ENCODE assay signal across 9 mouse cellular contexts in genomic region chr5:34185051-34185580, GRCm38 (mm10). TPM values are rescaled to one million over a fixed set of nuclear protein-coding genes. Genes with fewer than 3 reads are reported as not detected.
A peak's percentile ranks its signal among the peaks of the same experiment; 100 is the strongest.
DNase-seq lines count a peak whose midpoint lies in the region; ATAC-seq and TF ChIP-seq lines count a peak whose summit lies in the region.
"Had no signal": no experiment of that assay in that cellular context is flagged by ENCODE, and none has a peak within 500 bp of the region (broad histone marks: within the 10 kb centered on the region; RNA-seq: fewer than 3 reads in every experiment).

No protein-coding gene starts in this region.

- no peak for TF ChIP-seq CTCF in layer of hippocampus, adult 2 months (conservative IDR thresholded peaks at IDR 0.05)

- 92% methylated on average over 1 of the region's 1 CpGs for WGBS in embryonic facial prominence, embryonic 10.5 days
- 78% methylated on average over 1 of the region's 1 CpGs for WGBS in kidney, embryonic 16.5 days
- 75% methylated on average over 1 of the region's 1 CpGs for WGBS in stomach, embryonic 15.5 days

- H3K27me3 ChIP-seq in embryonic facial prominence, embryonic 10.5 days (replicated peaks; ENCODE audit: low read depth, poor library complexity, severe bottlenecking), result peaks cover 16% of the 10 kb centered on the region; the same call in 1 of the 2 replicates
- H3K27me3 ChIP-seq in kidney, embryonic 16.5 days (ENCODE audit: insufficient read depth, low read length), result no peaks in the 10 kb centered on the region
- no peaks in the 10 kb centered on the region for H3K27me3 ChIP-seq in stomach, embryonic 15.5 days (replicated peaks)

- peak overlapping the region; percentile 28 for H3K4me2 ChIP-seq in kidney, embryonic 16.5 days (replicated peaks; ENCODE audit: low read depth, low read length)
- peak overlapping the region; percentile 84; the same call in 1 of the 2 replicates for H3K4me2 ChIP-seq in stomach, embryonic 15.5 days

- no peak for ATAC-seq in kidney, embryonic 16.5 days (ENCODE audit: low FRiP score, low TSS enrichment)
- no peak for ATAC-seq in stomach, embryonic 15.5 days (ENCODE audit: insufficient read depth, low FRiP score, low read depth)

- H3K36me3 ChIP-seq in embryonic facial prominence, embryonic 10.5 days (replicated peaks), result peaks cover 30% of the 10 kb centered on the region
- H3K36me3 ChIP-seq in kidney, embryonic 16.5 days (ENCODE audit: insufficient read depth, low read length), result peaks cover 7% of the 10 kb centered on the region
- 0 out of 2 replicates have a peak, but pooled peaks cover 9% of the 10 kb centered on the region for H3K36me3 ChIP-seq in stomach, embryonic 15.5 days

- 0 out of 2 replicates have a peak overlapping the region, but pooled peaks have one; percentile 9 for H3K9ac ChIP-seq in kidney, embryonic 16.5 days (replicated peaks; ENCODE audit: low read length)
- no peak overlapping the region for H3K9ac ChIP-seq in stomach, embryonic 15.5 days

- peaks cover 44% of the 10 kb centered on the region for H3K4me1 ChIP-seq in embryonic facial prominence, embryonic 10.5 days
- H3K4me1 ChIP-seq in kidney, embryonic 16.5 days (ENCODE audit: insufficient read depth, low read length), result peaks cover 43% of the 10 kb centered on the region
- peaks cover 47% of the 10 kb centered on the region for H3K4me1 ChIP-seq in stomach, embryonic 15.5 days

- DNase-seq in adrenal gland, adult 2 months, result peak; percentile 2
- DNase-seq in adrenal gland, postnatal 14 days, result no peak
- DNase-seq in layer of hippocampus, adult 2 months (ENCODE audit: low spot score in 2 of 2), result no peak
- no peak for DNase-seq in layer of hippocampus, adult 18-20 months (ENCODE audit: low spot score in 2 of 2)
- peak; percentile 5 for DNase-seq in embryonic facial prominence, embryonic 10.5 days (ENCODE audit: low spot score)
- no peak for DNase-seq in B cell, adult 2 months

- peak overlapping the region; percentile 97; the same call in 1 of the 2 replicates for H3K27ac ChIP-seq in layer of hippocampus, adult 2 months
- no peak overlapping the region for H3K27ac ChIP-seq in embryonic facial prominence, embryonic 10.5 days (replicated peaks)
- no peak overlapping the region for H3K27ac ChIP-seq in kidney, embryonic 16.5 days (ENCODE audit: low read length)
- no peak overlapping the region for H3K27ac ChIP-seq in stomach, embryonic 15.5 days
- H3K27ac ChIP-seq: macrophage had no signal

- no peaks in the 10 kb centered on the region for H3K9me3 ChIP-seq in embryonic facial prominence, embryonic 10.5 days
- no peaks in the 10 kb centered on the region for H3K9me3 ChIP-seq in kidney, embryonic 16.5 days (ENCODE audit: low read length)
- no peaks in the 10 kb centered on the region for H3K9me3 ChIP-seq in stomach, embryonic 15.5 days

- H3K4me3 ChIP-seq in layer of hippocampus, adult 2 months, result peak overlapping the region; percentile 87; the same call in 1 of the 2 replicates
- peak overlapping the region; percentile 95; the same call in 1 of the 2 replicates for H3K4me3 ChIP-seq in embryonic facial prominence, embryonic 10.5 days
- no peak overlapping the region for H3K4me3 ChIP-seq in kidney, embryonic 16.5 days (ENCODE audit: low read length)
- no peak overlapping the region for H3K4me3 ChIP-seq in stomach, embryonic 15.5 days (replicated peaks)

RNA-seq across cellular contexts. Expression of gene Mxd4, which starts 2.4 kb away (rescaled TPM):
- total RNA-seq in adrenal gland, adult 2 months (2021), result 100 to 1,000 TPM; 100 to 125 TPM
- polyA plus RNA-seq in adrenal gland, adult 2 months (2012; rRNA removed), result 260 and 308 TPM in 2 replicates
- 145 and 158 TPM in 2 replicates for total RNA-seq in adrenal gland, postnatal 14 days (2021)
- 10 to 100 TPM; 84.9 to 94.7 TPM for total RNA-seq in layer of hippocampus, adult 2 months (2021)
- 10 to 100 TPM; 84.6 to 86.5 TPM for total RNA-seq in layer of hippocampus, adult 18-20 months (2021)
- 18.7 and 23.0 TPM in 2 replicates for polyA plus RNA-seq in embryonic facial prominence, embryonic 10.5 days (2016; fragmentation: Nextera tagmentation; extraction: Ambion mirVana)
- polyA plus RNA-seq in kidney, embryonic 16.5 days (2015; fragmentation: Nextera tagmentation; extraction: Ambion mirVana), result 50.2 and 50.9 TPM in 2 replicates
- 28.7 and 34.7 TPM in 2 replicates for polyA plus RNA-seq in stomach, embryonic 15.5 days (2015; fragmentation: Nextera tagmentation; extraction: Ambion mirVana)

RNA-seq across cellular contexts. Expression of gene Haus3, which starts 15.8 kb away (rescaled TPM):
- total RNA-seq in adrenal gland, adult 2 months (2021), result 1 to 10 TPM; 7.2 to 8.4 TPM
- polyA plus RNA-seq in adrenal gland, adult 2 months (2012; rRNA removed), result 0.11 and 0.33 TPM in 2 replicates
- 9.9 and 10.0 TPM in 2 replicates for total RNA-seq in adrenal gland, postnatal 14 days (2021)
- total RNA-seq in layer of hippocampus, adult 2 months (2021), result 1 to 10 TPM; 6.4 to 7.3 TPM
- 1 to 10 TPM; 6.3 to 7.5 TPM for total RNA-seq in layer of hippocampus, adult 18-20 months (2021)
- 53.0 and 60.0 TPM in 2 replicates for polyA plus RNA-seq in embryonic facial prominence, embryonic 10.5 days (2016; fragmentation: Nextera tagmentation; extraction: Ambion mirVana)
- polyA plus RNA-seq in kidney, embryonic 16.5 days (2015; fragmentation: Nextera tagmentation; extraction: Ambion mirVana), result 33.7 and 36.0 TPM in 2 replicates
- polyA plus RNA-seq in stomach, embryonic 15.5 days (2015; fragmentation: Nextera tagmentation; extraction: Ambion mirVana), result 33.7 and 35.9 TPM in 2 replicates

RNA-seq across cellular contexts. Expression of gene Poln, which starts 15.9 kb away (rescaled TPM):
- total RNA-seq in adrenal gland, adult 2 months (2021), result 10 to 100 TPM in 1 of 2 experiments, 1 to 10 TPM in 1; 7.0 to 12.3 TPM
- polyA plus RNA-seq in adrenal gland, adult 2 months (2012; rRNA removed), result 3.2 and 3.9 TPM in 2 replicates
- total RNA-seq in adrenal gland, postnatal 14 days (2021), result 35.4 and 47.0 TPM in 2 replicates
- 1 to 10 TPM in 1 of 2 experiments, under 1 TPM in 1; 0.61 to 1.0 TPM for total RNA-seq in layer of hippocampus, adult 2 months (2021)
- total RNA-seq in layer of hippocampus, adult 18-20 months (2021), result 1 to 10 TPM; 1.1 to 1.3 TPM
- 0.67 and 0.69 TPM in 2 replicates for polyA plus RNA-seq in embryonic facial prominence, embryonic 10.5 days (2016; fragmentation: Nextera tagmentation; extraction: Ambion mirVana)
- 0.45 and 1.2 TPM in 2 replicates for polyA plus RNA-seq in kidney, embryonic 16.5 days (2015; fragmentation: Nextera tagmentation; extraction: Ambion mirVana)
- 0.81 and 0.92 TPM in 2 replicates for polyA plus RNA-seq in stomach, embryonic 15.5 days (2015; fragmentation: Nextera tagmentation; extraction: Ambion mirVana)
- polyA plus RNA-seq: macrophage had no signal

Comparison
In these comparisons a context has a peak if more than half of its experiments do, and no peak if none do; other contexts are left out.
1. DNase-seq: peak in adrenal gland, adult 2 months (single experiment) and embryonic facial prominence, embryonic 10.5 days (single experiment); none in adrenal gland, postnatal 14 days (single experiment), layer of hippocampus, adult 2 months (0 of 2), layer of hippocampus, adult 18-20 months (0 of 2) and B cell, adult 2 months (0 of 2).
2. H3K4me3 ChIP-seq: peak in layer of hippocampus, adult 2 months (single experiment) and embryonic facial prominence, embryonic 10.5 days (single experiment); none in kidney, embryonic 16.5 days (single experiment) and stomach, embryonic 15.5 days (single experiment).